Mouse (Mus musculus) testis, postnatal 14 days (tissue): ENCODE measurements around the gene Meis1.

Experiments
- DNase-seq: peaks from one replicate; pipeline ENCODE4 v3.0.0; 2021; ENCODE audit warnings: low spot score

The Meis1 gene

GRCm38 (mm10) chr11:18876886-18877625, 141.7 kb downstream of the Meis1 start:
- DNase-seq = no peak

GRCm38 (mm10) chr11:18875911-18876885, 142.6 kb downstream of the Meis1 start:
- no peak for DNase-seq

DNA sequence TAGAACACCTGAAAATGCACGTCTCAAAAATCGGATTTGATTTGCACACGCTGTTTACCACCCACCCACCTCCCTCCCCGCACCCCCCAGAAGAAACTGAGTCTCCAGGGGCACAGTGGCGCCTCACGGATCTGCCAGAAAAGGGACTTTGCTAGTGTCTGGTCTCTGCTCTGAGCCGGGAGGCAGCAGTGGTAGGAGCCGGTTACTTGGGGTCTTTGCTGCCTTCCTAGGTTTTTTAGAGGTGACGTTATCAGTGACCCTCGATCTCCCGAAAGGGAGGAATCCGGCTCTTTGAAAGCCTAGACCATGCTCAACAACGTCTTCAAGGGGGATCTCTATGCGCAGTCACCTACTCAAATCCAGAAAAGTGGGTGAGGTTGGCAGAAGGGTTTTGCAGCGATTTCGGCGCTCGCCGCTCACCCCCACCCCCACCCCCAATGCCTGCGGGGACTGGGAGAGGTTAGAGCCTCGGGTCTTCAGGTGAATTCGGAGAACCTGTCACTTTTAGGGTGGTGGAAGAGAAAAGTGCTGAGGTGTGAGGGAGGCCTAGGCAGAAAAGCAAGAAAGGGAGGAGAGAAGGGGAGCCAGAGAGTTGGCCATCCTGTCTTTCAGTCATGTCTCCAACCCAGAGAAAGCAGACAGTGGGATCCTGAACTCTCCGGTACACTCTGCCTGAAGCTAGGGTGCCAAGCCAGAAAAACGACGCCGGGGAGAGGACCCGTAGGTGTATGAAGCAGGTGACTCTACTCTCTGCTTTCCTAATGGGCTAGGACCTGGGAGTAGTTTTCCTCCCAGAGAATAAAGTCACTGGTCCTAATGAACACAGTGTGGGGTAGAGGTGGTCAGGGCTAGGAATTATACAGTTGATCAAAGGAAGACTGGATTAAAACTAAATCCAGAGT, 143.5 kb downstream of the Meis1 start:
- no peak for DNase-seq

- DNase-seq = no peak
Measured at GRCm38 (mm10) chr11:18874278-18875000, 144.3 kb downstream of the Meis1 start.

DNA sequence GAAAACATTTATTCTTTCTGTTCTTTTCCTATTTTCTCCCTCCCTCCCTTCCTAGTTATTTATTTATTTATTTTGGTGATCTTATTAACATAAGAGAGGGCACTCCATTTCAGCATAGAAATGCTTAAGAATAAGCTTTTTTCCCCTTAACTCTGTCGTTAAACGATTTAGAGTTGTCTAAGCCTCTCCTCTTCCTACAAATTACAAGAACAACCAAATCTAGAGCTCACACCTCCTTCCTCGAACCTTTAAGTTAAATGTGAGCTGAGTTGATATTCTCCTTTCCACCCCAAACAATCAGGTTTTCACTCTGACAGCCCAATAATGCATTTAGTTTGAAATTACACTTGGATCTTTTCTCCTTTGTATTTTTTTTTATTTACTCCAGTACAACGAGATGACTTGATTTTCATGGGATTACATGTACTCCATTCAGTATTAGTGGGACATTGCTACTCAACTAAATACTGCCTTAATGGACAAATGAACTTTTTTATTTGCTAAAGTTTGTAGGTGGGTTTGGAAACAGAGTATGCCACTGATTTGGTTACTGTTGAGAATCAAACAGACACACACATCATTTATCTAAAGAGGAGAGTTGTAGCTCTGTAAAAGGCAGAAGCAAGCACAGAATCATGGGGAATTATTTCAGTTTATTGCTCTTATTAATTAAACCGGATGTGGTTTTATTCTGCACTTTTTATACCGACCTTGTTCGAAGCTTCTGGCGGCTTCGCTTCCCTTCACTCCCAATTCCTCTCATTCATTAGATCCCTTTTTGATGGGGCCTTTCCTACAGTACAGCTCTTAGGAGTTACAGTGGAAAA, 145.1 kb downstream of the Meis1 start:
- no peak for DNase-seq

GRCm38 (mm10) chr11:18872793-18873192, 146.0 kb downstream of the Meis1 start:
- DNase-seq = no peak

GRCm38 (mm10) chr11:18872118-18872751, 146.6 kb downstream of the Meis1 start:
- no peak for DNase-seq

DNA sequence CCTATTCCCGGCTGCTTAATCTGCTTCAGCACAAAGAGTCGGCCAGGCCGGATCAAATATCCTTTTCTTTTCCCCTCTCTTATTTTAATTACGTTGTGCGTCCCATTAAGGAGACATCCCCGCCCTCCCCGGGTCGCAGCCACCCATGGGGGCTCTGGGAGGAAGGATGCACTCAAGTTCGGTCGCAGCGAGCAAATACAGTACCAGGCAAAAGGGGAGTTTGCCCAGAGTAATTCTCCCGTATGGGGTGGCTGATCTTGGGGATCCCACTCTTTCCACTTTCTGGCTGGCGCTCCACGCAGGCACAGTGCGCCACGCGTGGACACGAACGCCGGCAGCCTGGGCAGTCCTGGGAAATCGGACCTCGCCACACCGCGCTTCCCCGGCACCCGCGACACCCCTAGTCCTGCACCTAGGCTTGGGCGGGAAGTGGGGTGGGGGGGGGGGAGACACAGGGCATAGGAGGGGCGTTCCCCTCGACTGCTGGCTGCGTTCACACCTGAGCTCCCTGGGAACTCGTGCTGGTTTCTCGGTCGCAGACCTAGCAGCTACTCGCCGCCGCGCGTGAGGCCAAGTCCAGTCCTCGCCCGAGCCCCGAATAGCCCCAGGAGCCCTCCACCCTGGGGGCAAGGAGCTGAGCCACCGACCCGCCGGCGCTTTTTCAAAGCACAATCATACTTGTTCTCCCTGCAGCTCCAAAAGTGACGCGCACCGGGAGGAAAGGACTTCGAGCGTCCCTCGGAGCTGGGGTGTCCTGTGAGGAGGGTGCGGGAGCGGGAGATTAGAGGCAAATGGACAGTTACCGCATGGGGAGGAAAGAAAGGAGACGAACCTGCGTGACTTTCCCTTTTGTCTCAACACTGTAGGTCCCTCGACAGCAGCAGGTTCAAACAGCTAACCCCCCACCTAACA, 147.4 kb downstream of the Meis1 start:
- DNase-seq = peak; percentile 9

GRCm38 (mm10) chr11:18870121-18870931, 148.5 kb downstream of the Meis1 start:
- DNase-seq = no peak

DNA sequence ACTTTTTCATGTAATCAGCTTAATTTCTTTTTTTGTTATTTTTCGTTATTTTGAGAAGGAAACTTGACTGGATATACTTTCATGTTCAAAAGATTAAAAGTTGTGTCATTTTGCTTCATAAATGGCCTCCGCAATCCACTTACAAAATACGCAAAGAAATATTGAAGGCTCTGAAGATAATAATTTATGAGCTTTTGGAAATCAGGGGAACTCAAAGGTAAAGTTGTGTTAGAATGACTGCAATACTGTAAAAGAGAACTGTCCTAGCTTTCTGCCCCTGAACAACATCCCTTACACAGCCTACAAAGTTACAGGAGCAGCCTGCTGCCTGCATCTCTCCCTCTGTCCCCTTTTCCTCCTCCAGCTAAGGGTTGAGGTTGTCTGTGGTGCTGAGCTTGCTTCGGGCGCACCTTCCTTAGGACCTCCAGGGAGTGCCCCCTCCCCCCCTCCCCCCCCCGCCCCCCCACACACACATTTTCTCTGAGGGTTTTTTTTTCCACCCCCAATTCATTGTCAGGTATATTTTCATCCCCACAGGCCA, 149.3 kb downstream of the Meis1 start:
- no peak for DNase-seq

- DNase-seq = no peak
Measured at GRCm38 (mm10) chr11:18867665-18868064, 151.1 kb downstream of the Meis1 start.

DNA sequence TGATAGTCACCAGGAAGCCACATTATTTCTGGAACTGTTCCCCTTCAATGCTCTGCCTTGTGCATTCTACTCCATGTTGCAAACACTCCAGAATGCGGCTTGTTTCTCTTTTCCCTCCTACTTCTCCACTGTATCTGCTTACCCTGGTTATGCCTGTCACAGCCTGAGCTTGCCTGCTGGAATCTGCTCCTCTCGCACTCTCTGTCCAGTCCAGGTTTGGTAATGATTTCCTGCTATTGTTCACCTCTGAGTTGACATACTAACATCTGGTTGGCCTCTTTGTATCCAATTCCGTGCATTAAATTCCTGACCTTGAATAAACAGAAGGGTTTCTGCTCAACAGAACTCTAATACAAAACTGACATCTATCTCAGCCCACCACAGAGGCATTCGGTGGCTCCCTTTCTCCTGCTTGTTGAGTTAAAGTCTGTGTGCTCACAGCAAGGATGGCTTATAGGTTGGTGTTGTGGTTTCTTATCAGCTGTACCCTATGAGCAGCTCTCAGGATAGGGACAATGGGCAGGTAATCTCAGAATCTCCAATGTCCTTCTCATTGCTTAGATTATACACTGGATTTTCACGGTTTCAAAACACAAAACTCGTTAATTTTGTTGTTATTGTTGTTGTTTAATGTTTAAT, 152.5 kb downstream of the Meis1 start:
- DNase-seq = no peak

GRCm38 (mm10) chr11:18850772-18851171, 168.0 kb downstream of the Meis1 start:
- no peak for DNase-seq

DNA sequence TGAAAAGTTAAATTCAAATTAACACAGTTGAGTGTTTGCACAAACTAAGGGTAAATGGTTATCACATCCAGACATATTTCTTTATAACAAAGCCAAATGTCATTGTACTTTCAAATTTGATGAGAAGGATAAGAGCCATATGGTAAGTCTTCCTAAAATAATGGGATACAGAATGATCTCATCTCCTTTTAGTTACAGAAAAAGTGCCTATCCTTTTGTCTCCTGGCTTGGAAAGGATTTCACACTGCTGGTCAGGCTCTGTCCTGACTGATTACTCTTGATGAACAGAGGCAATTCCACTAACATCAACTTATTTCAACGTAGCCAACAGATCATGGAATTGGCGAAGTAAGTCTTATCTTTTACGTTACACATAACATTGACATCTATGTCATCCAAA, 171.1 kb downstream of the Meis1 start:
- DNase-seq = no peak

DNA sequence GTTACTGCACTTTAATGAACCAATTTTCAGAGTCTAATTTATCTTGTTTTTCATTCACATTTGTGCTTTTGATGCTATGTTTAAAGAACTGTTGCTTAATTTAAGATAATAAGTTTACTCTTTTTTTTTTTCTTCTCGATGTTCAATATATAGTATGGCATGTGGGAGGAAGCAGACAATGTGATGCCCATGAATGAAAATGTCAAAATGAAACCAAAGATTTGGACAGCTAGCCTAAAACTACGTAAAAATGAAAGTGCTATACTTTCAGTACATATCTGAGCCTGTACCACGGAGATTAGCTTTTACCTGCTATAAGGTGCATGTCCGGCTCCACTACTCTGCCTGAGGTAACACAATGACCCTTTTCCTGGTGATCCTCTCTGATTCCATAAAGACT, 172.3 kb downstream of the Meis1 start:
- no peak for DNase-seq

DNA sequence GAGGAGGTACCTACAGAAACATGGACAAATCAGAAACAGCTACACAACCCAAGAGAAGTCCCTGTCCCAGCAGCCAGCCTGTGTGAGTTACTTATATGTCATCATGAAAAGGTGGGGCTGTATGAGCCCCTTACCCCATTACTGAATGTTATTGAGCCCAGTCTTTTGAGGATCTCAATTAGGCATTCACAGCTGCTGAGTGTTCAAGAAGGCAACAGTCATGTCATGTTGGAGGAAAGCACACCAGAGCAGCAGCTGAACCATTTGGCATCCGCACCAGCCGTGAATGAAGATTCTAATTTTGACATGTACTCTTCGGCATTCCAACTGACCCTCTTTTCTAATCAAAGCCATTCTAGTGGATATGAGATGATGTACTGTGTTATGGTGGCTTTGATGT, 172.9 kb downstream of the Meis1 start:
- no peak for DNase-seq

GRCm38 (mm10) chr11:18845466-18845865, 173.3 kb downstream of the Meis1 start:
- DNase-seq = no peak
